ENCODE assay signal across 8 mouse cellular contexts in genomic region chr3:65455597-65456284, GRCm38 (mm10).
DNase-seq lines count a peak whose midpoint lies in the region; ATAC-seq and TF ChIP-seq lines count a peak whose summit lies in the region.

No protein-coding gene starts in this region.

- TF ChIP-seq CTCF in testis, adult 2 months (IDR thresholded peaks at IDR 0.05; ENCODE audit: control insufficient read depth, insufficient read depth, insufficient replicate concordance, low read depth, low read length): no peak

- TF ChIP-seq POLR2A in testis, adult 2 months (IDR thresholded peaks at IDR 0.05; ENCODE audit: control insufficient read depth, low read depth, low read length): no peak

- no peak overlapping the region for H3K4me3 ChIP-seq in hindbrain, embryonic 15.5 days
- no peak overlapping the region for H3K4me3 ChIP-seq in midbrain, embryonic 13.5 days (replicated peaks)
- H3K4me3 ChIP-seq in testis, adult 2 months (ENCODE audit: control insufficient read depth, low read depth, low read length): no peak overlapping the region

- H3K9ac ChIP-seq in hindbrain, embryonic 15.5 days: no peak overlapping the region
- no peak overlapping the region for H3K9ac ChIP-seq in midbrain, embryonic 13.5 days (replicated peaks)

- no peaks in the 10 kb centered on the region for H3K27me3 ChIP-seq in hindbrain, embryonic 15.5 days
- no peaks in the 10 kb centered on the region for H3K27me3 ChIP-seq in midbrain, embryonic 13.5 days
- H3K27me3 ChIP-seq in testis, adult 2 months (ENCODE audit: control insufficient read depth, insufficient read depth, low read length): no peaks in the 10 kb centered on the region

- H3K36me3 ChIP-seq in hindbrain, embryonic 15.5 days: no peaks in the 10 kb centered on the region
- H3K36me3 ChIP-seq in midbrain, embryonic 13.5 days: no peaks in the 10 kb centered on the region
- H3K36me3 ChIP-seq in testis, adult 2 months (ENCODE audit: control insufficient read depth, insufficient read depth, low read length): no peaks in the 10 kb centered on the region

- no peaks in the 10 kb centered on the region for H3K9me3 ChIP-seq in hindbrain, embryonic 15.5 days
- 0 out of 2 replicates have a peak, but pooled peaks cover 3% of the 10 kb centered on the region for H3K9me3 ChIP-seq in midbrain, embryonic 13.5 days

- H3K4me2 ChIP-seq in hindbrain, embryonic 15.5 days: no peak overlapping the region
- 0 out of 2 replicates have a peak overlapping the region, but pooled peaks have one; percentile 0 for H3K4me2 ChIP-seq in midbrain, embryonic 13.5 days (replicated peaks)

- peak; percentile 79 for DNase-seq in adrenal gland, postnatal 14 days
- peak; percentile 63 for DNase-seq in embryo, embryonic 10.5 days (ENCODE audit: low spot score)
- peak; percentile 46 to 59 for DNase-seq in gastrocnemius, adult 8-10 months (ENCODE audit: low spot score in 2 of 2)
- DNase-seq in left cerebral cortex, adult 11 months (ENCODE audit: low spot score): peak; percentile 19
- DNase-seq in thymus, postnatal 25 days: no peak

- ATAC-seq in hindbrain, embryonic 15.5 days (ENCODE audit: low FRiP score, low read depth): peak; percentile 96
- peak; percentile 98 for ATAC-seq in midbrain, embryonic 13.5 days

- H3K4me1 ChIP-seq in hindbrain, embryonic 15.5 days (replicated peaks): peaks cover 7% of the 10 kb centered on the region
- H3K4me1 ChIP-seq in midbrain, embryonic 13.5 days (replicated peaks): peaks cover 10% of the 10 kb centered on the region
- peaks cover 15% of the 10 kb centered on the region for H3K4me1 ChIP-seq in testis, adult 2 months (ENCODE audit: control insufficient read depth, insufficient read depth, low read length)

- peak overlapping the region; percentile 70 for H3K27ac ChIP-seq in hindbrain, embryonic 15.5 days (replicated peaks)
- peak overlapping the region; percentile 72 for H3K27ac ChIP-seq in midbrain, embryonic 13.5 days
- peak overlapping the region; percentile 83 for H3K27ac ChIP-seq in testis, adult 2 months (ENCODE audit: control insufficient read depth, insufficient read depth, low read depth, low read length)

- 22% methylated on average over 14 of the region's 14 CpGs for WGBS in hindbrain, embryonic 15.5 days
- 25% methylated on average over 14 of the region's 14 CpGs for WGBS in midbrain, embryonic 13.5 days
